Mouse (Mus musculus): ENCODE measurements around the gene Tmc8. TPM values are rescaled to one million over a fixed set of nuclear protein-coding genes. Genes with fewer than 3 reads are reported as not detected.

Tmc8 gene
- polyA plus RNA-seq, 1 experiment from 2014 or later = 3.6 TPM

DNA sequence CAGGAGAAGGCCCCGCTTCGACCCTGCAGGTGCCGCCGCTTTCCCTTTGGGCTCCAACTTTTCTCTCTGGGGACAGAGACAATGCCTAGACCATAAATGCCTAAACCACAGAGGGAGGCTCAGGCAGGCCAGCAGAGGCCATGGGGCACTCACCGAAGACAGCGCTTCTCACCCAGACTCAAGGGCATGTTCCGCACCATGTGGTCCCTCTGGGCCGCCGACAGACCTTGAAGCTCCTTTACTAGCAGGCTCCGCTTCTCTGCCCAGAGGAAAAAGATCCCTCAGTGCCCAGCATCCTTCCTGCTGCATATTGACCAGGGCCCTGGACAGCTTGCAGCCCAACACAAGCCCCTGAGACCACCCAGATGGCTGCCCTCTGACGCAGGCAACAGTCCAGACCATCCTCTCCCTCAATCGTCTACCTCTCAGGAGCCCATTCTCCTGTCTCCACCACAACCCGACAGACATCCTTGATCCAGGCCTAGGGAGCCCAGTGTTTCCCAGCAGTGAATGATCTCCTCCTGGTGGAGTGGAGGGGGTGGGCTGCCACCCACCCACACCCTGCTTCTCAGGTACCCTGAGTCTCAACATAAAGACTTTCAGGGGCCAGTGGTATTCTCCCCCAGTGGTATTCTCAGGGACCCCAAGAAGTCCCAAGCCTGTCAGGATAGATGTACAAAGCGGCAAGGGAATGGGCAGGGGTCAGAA lies 5.6 kb upstream of the Tmc8 start:
- DNase-seq (ENCODE audit: low spot score) (no peak), ATAC-seq (replicated peaks; ENCODE audit: low FRiP score, low read depth) (no peak)
- Histone ChIP-seq H3K4me3 (replicated peaks; ENCODE audit: low read depth, low read length) (no peak overlapping the region), H3K27ac (no peak overlapping the region), H3K9me3 (replicated peaks; ENCODE audit: low read length) (no peaks in the 10 kb centered on the region), H3K27me3 (ENCODE audit: insufficient read depth, low read length) (no peaks in the 10 kb centered on the region), H3K9ac (ENCODE audit: low read depth, low read length) (no peak overlapping the region), H3K36me3 (ENCODE audit: insufficient read depth, low read length) (peaks cover 30% of the 10 kb centered on the region), H3K4me1 (replicated peaks; ENCODE audit: insufficient read depth, low read length) (peaks cover 19% of the 10 kb centered on the region), H3K4me2 (ENCODE audit: low read length) (no peak overlapping the region)
- 80% methylated on average over 14 of the region's 14 CpGs for WGBS
- TF ChIP-seq CTCF (IDR thresholded peaks at IDR 0.05; ENCODE audit: low read depth) = no peak

DNA sequence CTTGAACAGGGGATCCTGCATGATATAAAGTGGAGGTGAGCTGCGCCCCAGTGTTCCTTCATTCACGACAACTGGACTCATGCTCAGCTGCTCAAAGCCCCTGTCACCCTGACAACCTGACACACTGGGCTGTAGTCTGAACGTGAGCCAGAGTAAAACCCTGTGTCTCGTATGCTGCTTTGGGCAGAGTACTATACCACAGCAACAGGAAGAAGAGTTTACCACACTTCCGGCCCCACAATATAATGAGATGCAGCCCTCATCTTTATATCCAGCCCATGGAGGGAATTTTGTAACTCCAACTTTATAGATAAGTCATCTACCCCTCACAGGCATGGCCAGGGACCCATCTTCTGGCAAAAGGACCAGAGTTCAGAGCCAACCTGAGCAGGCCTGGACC lies 4.8 kb upstream of the Tmc8 start:
- DNase-seq (ENCODE audit: low spot score) (no peak), ATAC-seq (replicated peaks; ENCODE audit: low FRiP score, low read depth) (no peak)
- peaks cover 30% of the 10 kb centered on the region for H3K36me3 ChIP-seq (ENCODE audit: insufficient read depth, low read length)
- no peak overlapping the region for H3K4me2 ChIP-seq (ENCODE audit: low read length)
- no peaks in the 10 kb centered on the region for H3K27me3 ChIP-seq (ENCODE audit: insufficient read depth, low read length)
- TF ChIP-seq CTCF (IDR thresholded peaks at IDR 0.05; ENCODE audit: low read depth) = no peak
- WGBS = 86% methylated on average over 5 of the region's 5 CpGs
- no peak overlapping the region for H3K9ac ChIP-seq (ENCODE audit: low read depth, low read length)
- H3K27ac ChIP-seq = peak overlapping the region; percentile 99; the same call in 1 of the 2 replicates
- no peaks in the 10 kb centered on the region for H3K9me3 ChIP-seq (replicated peaks; ENCODE audit: low read length)
- H3K4me3 ChIP-seq (replicated peaks; ENCODE audit: low read depth, low read length) = no peak overlapping the region
- H3K4me1 ChIP-seq (replicated peaks; ENCODE audit: insufficient read depth, low read length) = peaks cover 28% of the 10 kb centered on the region

DNA sequence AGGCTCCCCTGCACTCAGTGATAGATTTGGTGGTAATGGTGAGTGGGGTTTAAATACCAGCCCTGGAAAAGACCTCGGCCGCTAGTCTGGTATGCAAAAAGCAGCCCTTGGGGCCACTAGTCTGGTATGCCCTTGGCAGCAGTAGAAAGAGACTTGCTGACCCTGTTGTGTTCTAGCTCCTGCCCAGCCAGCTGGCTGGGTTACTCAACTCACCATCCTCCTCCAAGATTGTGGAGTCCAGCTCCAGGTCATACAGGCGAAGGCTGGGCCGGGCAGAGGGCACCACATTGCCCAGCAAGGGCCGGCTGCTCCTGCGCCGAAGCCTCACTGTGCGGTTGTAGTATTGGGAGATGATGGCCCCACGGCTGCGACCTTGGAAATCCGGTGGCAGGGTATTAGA lies 3.8 kb upstream of the Tmc8 start:
- ATAC-seq (replicated peaks; ENCODE audit: low FRiP score, low read depth) = no peak
- Histone ChIP-seq H3K4me1 (replicated peaks; ENCODE audit: insufficient read depth, low read length) (peaks cover 31% of the 10 kb centered on the region), H3K9ac (ENCODE audit: low read depth, low read length) (no peak overlapping the region), H3K27ac (peak overlapping the region; percentile 99), H3K9me3 (replicated peaks; ENCODE audit: low read length) (no peaks in the 10 kb centered on the region), H3K4me2 (ENCODE audit: low read length) (no peak overlapping the region; the same call in 1 of the 2 replicates), H3K4me3 (replicated peaks; ENCODE audit: low read depth, low read length) (no peak overlapping the region), H3K27me3 (ENCODE audit: insufficient read depth, low read length) (no peaks in the 10 kb centered on the region), H3K36me3 (ENCODE audit: insufficient read depth, low read length) (peaks cover 26% of the 10 kb centered on the region)
- WGBS = 86% methylated on average over 11 of the region's 11 CpGs
- no peak for DNase-seq (ENCODE audit: low spot score)
- TF ChIP-seq CTCF (IDR thresholded peaks at IDR 0.05; ENCODE audit: low read depth) = no peak

DNA sequence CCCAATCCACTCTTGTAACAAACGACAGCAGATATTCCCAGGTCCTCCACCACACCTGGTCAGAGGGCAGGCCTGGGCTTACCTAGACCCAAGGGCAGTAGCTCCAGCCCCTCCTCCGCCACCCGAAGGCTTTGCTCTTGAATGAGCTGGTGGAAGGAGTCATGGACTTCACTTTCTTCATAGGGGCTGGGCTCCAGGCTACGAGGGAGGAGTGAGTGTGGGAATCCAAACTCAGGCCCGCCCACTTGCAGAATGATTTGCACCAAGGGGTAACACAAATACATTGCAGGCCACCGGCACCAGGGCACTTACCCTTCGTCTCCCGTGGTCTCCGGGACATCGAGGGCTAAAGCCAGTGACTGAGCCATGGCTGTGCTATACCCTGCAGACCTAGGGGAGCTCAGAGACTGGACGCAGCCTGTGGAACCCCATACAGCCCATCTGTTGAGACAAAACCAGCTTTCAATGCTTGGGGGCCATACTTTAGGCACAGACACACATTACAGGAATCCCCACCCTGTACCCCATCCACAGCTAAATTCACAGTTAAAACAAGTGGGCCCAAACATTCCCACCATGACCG lies 2.9 kb upstream of the Tmc8 start:
- Histone ChIP-seq H3K4me2 (ENCODE audit: low read length) (peak overlapping the region; percentile 97), H3K4me1 (replicated peaks; ENCODE audit: insufficient read depth, low read length) (peaks cover 36% of the 10 kb centered on the region), H3K4me3 (replicated peaks; ENCODE audit: low read depth, low read length) (peak overlapping the region; percentile 46), H3K27ac (peak overlapping the region; percentile 99), H3K9me3 (replicated peaks; ENCODE audit: low read length) (no peaks in the 10 kb centered on the region), H3K36me3 (ENCODE audit: insufficient read depth, low read length) (peaks cover 25% of the 10 kb centered on the region), H3K9ac (ENCODE audit: low read depth, low read length) (peak overlapping the region; percentile 68), H3K27me3 (ENCODE audit: insufficient read depth, low read length) (no peaks in the 10 kb centered on the region)
- ATAC-seq (replicated peaks; ENCODE audit: low FRiP score, low read depth) = no peak; the same call in 1 of the 2 replicates
- 24% methylated on average over 12 of the region's 12 CpGs for WGBS
- peak; percentile 79 for DNase-seq (ENCODE audit: low spot score)
- no peak for TF ChIP-seq CTCF (IDR thresholded peaks at IDR 0.05; ENCODE audit: low read depth)

DNA sequence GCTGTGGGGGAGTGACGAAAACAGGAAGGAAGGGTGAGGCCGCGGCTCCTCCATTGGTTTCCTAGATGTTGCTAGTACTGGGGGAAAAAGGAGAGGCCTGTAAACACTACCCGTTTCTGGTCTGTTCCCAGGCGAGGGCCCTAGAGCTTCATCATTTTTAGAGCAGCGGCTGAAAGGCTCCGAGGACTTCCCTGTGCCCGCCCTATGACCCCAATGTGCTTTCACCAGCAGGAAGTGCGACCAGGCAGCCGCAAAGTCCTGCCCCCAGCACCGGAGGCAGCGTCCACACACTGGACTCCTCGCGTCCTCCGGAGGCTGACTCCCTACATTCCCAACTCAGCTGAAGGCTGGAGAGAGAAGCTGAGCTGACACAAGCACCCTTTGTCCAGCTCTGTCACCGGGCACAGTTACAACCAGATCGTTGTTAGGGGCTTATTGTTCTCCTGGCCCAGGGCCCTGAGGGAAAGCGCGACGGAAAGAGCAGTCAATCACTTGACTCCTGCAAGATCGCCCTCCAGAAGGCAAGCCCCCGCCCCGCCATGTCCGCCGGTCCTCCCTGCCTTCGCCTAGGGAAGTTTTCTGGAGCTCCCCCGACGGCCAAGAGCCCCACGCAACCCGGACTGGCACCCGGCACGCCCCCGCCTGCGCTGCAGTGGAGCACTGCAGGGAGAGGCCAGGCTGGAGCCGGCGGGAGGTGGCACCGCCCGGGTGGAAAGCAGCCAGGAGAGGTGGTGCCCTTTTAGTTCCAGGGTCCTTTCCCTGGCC lies 2.3 kb upstream of the Tmc8 start:
- peak; percentile 10; the same call in 1 of the 2 replicates for ATAC-seq (replicated peaks; ENCODE audit: low FRiP score, low read depth)
- Histone ChIP-seq H3K36me3 (ENCODE audit: insufficient read depth, low read length) (peaks cover 22% of the 10 kb centered on the region), H3K4me2 (ENCODE audit: low read length) (peak overlapping the region; percentile 97), H3K9ac (ENCODE audit: low read depth, low read length) (peak overlapping the region; percentile 68), H3K27ac (peak overlapping the region; percentile 99), H3K27me3 (ENCODE audit: insufficient read depth, low read length) (no peaks in the 10 kb centered on the region), H3K9me3 (replicated peaks; ENCODE audit: low read length) (no peaks in the 10 kb centered on the region), H3K4me1 (replicated peaks; ENCODE audit: insufficient read depth, low read length) (peaks cover 36% of the 10 kb centered on the region), H3K4me3 (replicated peaks; ENCODE audit: low read depth, low read length) (peak overlapping the region; percentile 46)
- DNase-seq (ENCODE audit: low spot score) = peak; percentile 91
- WGBS = under 1% methylated on average over 38 of the region's 38 CpGs
- TF ChIP-seq CTCF (IDR thresholded peaks at IDR 0.05; ENCODE audit: low read depth) = no peak

DNA sequence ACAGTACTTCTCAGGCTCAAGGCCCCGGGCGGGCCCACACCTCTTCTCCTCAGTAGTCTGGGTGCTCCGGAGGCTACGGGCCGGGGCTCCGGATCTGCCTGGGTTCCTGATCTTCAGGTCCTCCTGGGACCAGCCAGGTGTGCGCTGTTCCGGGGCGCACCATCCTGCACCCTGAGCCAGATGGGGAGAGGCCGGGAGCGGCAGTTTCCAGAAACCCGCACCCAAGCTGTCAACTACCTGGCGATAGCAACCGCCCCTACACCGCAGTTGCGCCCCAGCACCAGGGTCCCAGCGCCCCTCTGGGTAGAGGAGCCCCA lies 1.7 kb upstream of the Tmc8 start:
- TF ChIP-seq CTCF (IDR thresholded peaks at IDR 0.05; ENCODE audit: low read depth) = no peak
- peak overlapping the region; percentile 97 for H3K4me2 ChIP-seq (ENCODE audit: low read length)
- ATAC-seq (replicated peaks; ENCODE audit: low FRiP score, low read depth) = no peak; the same call in 1 of the 2 replicates
- no peak for DNase-seq (ENCODE audit: low spot score)
- peak overlapping the region; percentile 68 for H3K9ac ChIP-seq (ENCODE audit: low read depth, low read length)
- peak overlapping the region; percentile 99 for H3K27ac ChIP-seq
- WGBS = under 1% methylated on average over 17 of the region's 17 CpGs
- peaks cover 21% of the 10 kb centered on the region for H3K36me3 ChIP-seq (ENCODE audit: insufficient read depth, low read length)
- H3K4me3 ChIP-seq (replicated peaks; ENCODE audit: low read depth, low read length) = peak overlapping the region; percentile 46
- no peaks in the 10 kb centered on the region for H3K27me3 ChIP-seq (ENCODE audit: insufficient read depth, low read length)
- H3K9me3 ChIP-seq (replicated peaks; ENCODE audit: low read length) = no peaks in the 10 kb centered on the region
- H3K4me1 ChIP-seq (replicated peaks; ENCODE audit: insufficient read depth, low read length) = peaks cover 36% of the 10 kb centered on the region
